Mouse (Mus musculus) testis, adult 2 months (tissue): ENCODE data around the gene Rab11fip4.

ENCODE experiments used
- CTCF ChIP-seq: fragments of 200-500 bp; IDR thresholded peaks from 2 replicates; pipeline ENCODE4 v1.5.1; 2012; ENCODE audit warnings: low read depth, mild to moderate bottlenecking, inconsistent platforms, low read length, moderate library complexity; ENCODE audit not compliant: control insufficient read depth, insufficient read depth, insufficient replicate concordance
- POLR2A ChIP-seq: fragments of 200-500 bp; IDR thresholded peaks from 2 replicates; pipeline ENCODE4 v1.6.1; 2012; ENCODE audit warnings: low read depth, mild to moderate bottlenecking, inconsistent platforms, low read length, moderate library complexity; ENCODE audit not compliant: control insufficient read depth

DNA sequence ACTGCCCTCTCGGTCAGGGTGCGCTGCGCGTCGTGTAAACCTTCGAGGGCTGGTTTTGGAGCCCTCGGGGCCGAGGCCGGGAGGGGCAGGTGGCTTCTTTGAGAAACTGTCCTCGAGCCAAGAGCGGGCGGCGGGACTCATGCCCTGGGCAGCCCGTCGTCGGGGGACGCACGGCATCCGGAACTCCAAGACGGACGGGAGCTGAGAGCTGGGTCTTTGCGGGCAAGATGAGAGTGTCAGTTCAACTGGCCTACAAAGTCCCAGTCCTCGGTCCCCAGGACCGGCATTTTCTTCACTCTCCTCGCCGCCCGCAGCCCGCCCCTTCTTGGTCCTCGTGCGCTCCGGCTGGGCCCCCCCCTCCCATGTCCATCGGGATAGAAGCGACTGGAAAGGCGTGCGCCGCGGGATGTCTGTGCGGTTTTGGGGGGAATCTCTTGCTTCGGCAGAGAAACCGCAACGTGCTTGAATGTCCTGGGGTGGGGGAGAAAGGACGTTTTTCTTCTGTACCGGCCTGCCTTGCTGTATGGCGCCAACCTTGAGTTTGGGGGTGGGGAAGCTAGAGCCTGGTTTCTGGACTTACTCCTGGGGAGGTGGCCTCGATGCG, 120.9 kb downstream of the Rab11fip4 start:
- TF ChIP-seq CTCF, result no peak
- TF ChIP-seq POLR2A, result no peak
